Mouse (Mus musculus) hindbrain, embryonic 13.5 days (tissue): ENCODE measurements around the gene Ints11. TPM values are rescaled to one million over a fixed set of nuclear protein-coding genes. Genes with fewer than 3 reads are reported as not detected.

Experiments
- ATAC-seq: fragments of 200-750 bp; cut with Nextera tagmentation; 2 replicates; pipeline ENCODE4 v1.8.0; 2017; ENCODE audit warnings: moderate TSS enrichment; ENCODE audit not compliant: low FRiP score
- H3K27ac ChIP-seq: fragments of 300-500 bp; sonication (generic); 2 replicates; pipeline ENCODE4 v1.5.1; 2015; ENCODE audit warnings: inconsistent platforms, mild to moderate bottlenecking, moderate library complexity
- H3K27me3 ChIP-seq: fragments of 300-500 bp; sonication (generic); 2 replicates; pipeline ENCODE4 v1.6.1; 2015; ENCODE audit warnings: mild to moderate bottlenecking, inconsistent platforms
- H3K36me3 ChIP-seq: fragments of 300-500 bp; sonication (generic); 2 replicates; pipeline ENCODE4 v1.6.1; 2015; ENCODE audit warnings: mild to moderate bottlenecking, inconsistent platforms
- H3K4me1 ChIP-seq: fragments of 300-500 bp; sonication (generic); replicated peaks from 2 replicates; pipeline ENCODE4 v1.6.1; 2015; ENCODE audit warnings: inconsistent platforms
- H3K4me2 ChIP-seq: fragments of 300-500 bp; sonication (generic); 2 replicates; pipeline ENCODE4 v1.6.1; 2015; ENCODE audit warnings: inconsistent platforms, mild to moderate bottlenecking, moderate library complexity
- H3K4me3 ChIP-seq: fragments of 300-500 bp; sonication (generic); 2 replicates; pipeline ENCODE4 v1.5.1; 2015; ENCODE audit warnings: mild to moderate bottlenecking, inconsistent platforms
- H3K9ac ChIP-seq: fragments of 300-500 bp; sonication (generic); 2 replicates; pipeline ENCODE4 v1.6.1; 2015; ENCODE audit warnings: mild to moderate bottlenecking, inconsistent platforms
- H3K9me3 ChIP-seq: fragments of 300-500 bp; sonication (generic); 2 replicates; pipeline ENCODE4 v1.6.1; 2016; ENCODE audit warnings: inconsistent platforms
- WGBS: fragments of 180-500 bp; shearing (Covaris S2); methylation state at CpG from one replicate; pipeline ENCODE4 v1.1.7; 2015; 5-methylcytosine and 5-hydroxymethylcytosine counted together
- polyA plus RNA-seq: library from polyadenylated mRNA; unstranded; fragments of >200 nt; fragmentation: Nextera tagmentation; extraction: Ambion mirVana; gene quantifications from 2 replicates; pipeline ENCODE4 v1.2.1, GENCODE M21; 2015

The Ints11 gene
- polyA plus RNA-seq, 1 experiment from 2014 or later = 74.8 TPM

DNA sequence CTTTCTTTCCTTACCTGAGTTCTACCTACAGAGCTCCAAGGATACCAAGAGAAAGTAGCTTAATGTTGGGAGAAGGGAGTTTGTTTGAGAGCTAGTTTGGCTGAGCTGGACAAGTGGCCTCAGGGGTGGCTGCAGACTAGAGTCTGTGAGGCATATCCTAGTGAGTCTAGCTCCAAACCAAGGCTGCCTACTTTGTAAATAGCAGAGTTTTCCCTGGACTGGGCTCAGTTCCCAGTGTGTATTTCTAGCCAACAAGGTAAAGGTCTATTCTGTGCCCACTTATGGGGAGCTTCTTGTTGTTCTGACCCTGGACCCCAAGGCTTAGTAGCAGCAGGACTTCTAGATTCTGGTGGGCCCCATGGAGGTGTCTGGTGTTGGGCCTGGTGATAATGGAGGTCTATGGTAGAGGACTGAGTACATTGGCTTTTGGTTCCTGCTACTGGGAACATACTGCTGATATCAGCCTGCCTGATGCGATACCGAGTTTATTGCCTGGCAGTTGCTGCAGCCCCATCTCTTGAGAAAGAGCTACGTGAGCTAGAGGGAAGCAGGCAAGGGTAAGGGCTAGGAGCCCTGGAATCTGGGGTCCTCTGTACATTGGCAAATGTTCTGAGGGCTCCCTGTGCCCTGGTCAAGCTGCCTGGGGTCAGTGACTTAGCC, 19.4 kb upstream of the Ints11 start:
- ATAC-seq = no peak
- 96% methylated on average over 3 of the region's 3 CpGs for WGBS
- Histone ChIP-seq H3K9me3 (no peaks in the 10 kb centered on the region), H3K4me3 (no peak overlapping the region), H3K27me3 (no peaks in the 10 kb centered on the region), H3K9ac (no peak overlapping the region; the same call in 1 of the 2 replicates), H3K4me2 (peak overlapping the region; percentile 97), H3K36me3 (peaks cover 20% of the 10 kb centered on the region), H3K27ac (no peak overlapping the region), H3K4me1 (peaks cover 60% of the 10 kb centered on the region)

DNA sequence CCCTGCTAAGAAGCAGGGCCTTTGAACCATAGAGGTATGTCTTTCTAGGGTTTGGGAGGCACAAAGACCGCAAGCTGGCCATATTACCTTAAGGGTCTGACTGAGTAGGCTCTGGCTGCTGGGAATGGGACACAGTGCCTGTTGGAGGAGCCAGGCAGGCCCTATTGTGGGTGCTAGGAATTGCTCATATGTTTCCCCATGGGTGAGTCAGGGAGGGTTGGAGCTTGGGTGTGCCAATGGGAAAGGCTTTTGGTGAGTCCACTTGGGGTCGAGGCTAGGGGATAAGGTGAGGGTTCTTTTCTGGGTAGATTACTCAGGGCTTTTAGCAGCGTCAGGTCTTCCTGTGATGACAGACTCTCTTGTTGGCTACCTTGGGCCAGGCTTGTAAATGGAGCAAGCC, 18.0 kb upstream of the Ints11 start:
- Histone ChIP-seq H3K36me3 (peaks cover 35% of the 10 kb centered on the region), H3K9ac (no peak overlapping the region), H3K4me2 (no peak overlapping the region), H3K27me3 (no peaks in the 10 kb centered on the region), H3K4me3 (no peak overlapping the region), H3K4me1 (peaks cover 55% of the 10 kb centered on the region), H3K9me3 (no peaks in the 10 kb centered on the region), H3K27ac (no peak overlapping the region)
- 95% methylated on average over 3 of the region's 3 CpGs for WGBS
- no peak for ATAC-seq

DNA sequence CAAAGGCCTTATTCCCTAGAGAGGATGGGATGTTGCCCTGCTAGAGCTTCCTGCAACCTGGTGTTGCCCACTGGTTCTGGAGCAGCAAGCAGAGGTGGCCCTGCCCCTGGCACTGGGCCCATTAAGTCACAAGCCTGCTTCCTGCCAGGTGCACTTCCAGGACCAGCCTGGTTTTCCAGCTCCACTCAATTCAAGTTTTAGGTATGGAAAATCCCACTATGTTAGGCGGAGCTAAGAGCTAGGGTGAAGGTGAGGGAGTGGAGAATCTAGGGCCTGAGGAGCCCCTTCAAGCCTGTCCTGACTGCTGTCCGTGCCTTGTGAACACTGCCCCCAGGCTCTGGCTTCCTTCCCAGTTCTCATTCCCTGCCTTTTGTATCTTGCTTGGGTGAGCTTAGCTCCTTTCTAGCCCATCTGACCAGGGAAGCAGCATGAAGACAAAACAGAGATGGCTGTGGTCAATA, 17.4 kb upstream of the Ints11 start:
- Histone ChIP-seq H3K9me3 (no peaks in the 10 kb centered on the region), H3K36me3 (peaks cover 41% of the 10 kb centered on the region), H3K27me3 (no peaks in the 10 kb centered on the region), H3K4me2 (no peak overlapping the region), H3K9ac (0 out of 2 replicates have a peak overlapping the region, but pooled peaks have one; percentile 35), H3K4me3 (no peak overlapping the region), H3K27ac (no peak overlapping the region), H3K4me1 (peaks cover 49% of the 10 kb centered on the region)
- WGBS = 87% methylated on average over 2 of the region's 2 CpGs
- no peak for ATAC-seq

DNA sequence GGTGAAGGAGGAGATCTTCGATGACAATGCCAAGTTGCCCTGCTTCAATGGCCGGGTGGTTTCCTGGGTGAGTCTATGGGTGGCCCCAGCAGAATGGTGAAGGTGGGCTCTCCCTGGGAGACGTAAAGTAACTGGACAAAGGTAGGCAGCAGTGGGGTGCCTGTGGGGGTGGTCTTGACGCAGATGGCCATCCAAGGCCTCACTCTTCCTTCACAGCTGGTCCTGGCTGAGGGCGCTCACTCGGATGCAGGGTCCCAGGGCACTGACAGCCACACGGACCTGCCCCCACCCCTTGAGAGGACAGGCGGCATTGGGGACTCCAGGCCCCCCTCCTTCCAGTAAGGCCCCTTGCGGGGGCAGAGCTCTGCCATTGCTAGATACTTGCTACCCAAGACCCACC, 15.9 kb upstream of the Ints11 start:
- H3K4me2 ChIP-seq = no peak overlapping the region
- ATAC-seq = no peak
- no peak overlapping the region for H3K27ac ChIP-seq
- 93% methylated on average over 9 of the region's 9 CpGs for WGBS
- H3K4me3 ChIP-seq = no peak overlapping the region
- H3K9ac ChIP-seq = no peak overlapping the region
- H3K9me3 ChIP-seq = no peaks in the 10 kb centered on the region
- peaks cover 42% of the 10 kb centered on the region for H3K4me1 ChIP-seq
- peaks cover 55% of the 10 kb centered on the region for H3K36me3 ChIP-seq
- no peaks in the 10 kb centered on the region for H3K27me3 ChIP-seq

DNA sequence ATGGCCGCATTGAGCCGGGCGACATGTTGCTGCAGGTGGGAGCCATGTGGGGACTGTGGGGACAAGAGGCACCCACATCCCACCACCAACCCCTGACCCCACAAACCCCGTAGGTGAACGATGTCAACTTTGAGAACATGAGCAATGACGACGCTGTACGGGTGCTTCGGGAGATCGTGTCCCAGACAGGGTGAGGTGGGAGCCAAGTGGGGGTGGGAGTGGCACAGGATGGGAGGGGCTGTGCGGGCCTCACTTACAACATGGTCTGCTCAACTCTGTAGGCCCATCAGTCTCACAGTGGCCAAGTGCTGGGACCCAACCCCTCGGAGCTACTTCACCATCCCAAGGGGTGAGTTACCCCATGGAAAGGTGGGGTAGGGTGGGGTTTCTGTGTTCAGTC, 14.4 kb upstream of the Ints11 start:
- H3K27me3 ChIP-seq = no peaks in the 10 kb centered on the region
- H3K4me2 ChIP-seq = no peak overlapping the region
- no peak for ATAC-seq
- H3K36me3 ChIP-seq = peaks cover 71% of the 10 kb centered on the region
- H3K4me3 ChIP-seq = no peak overlapping the region
- 97% methylated on average over 12 of the region's 12 CpGs for WGBS
- no peaks in the 10 kb centered on the region for H3K9me3 ChIP-seq
- H3K9ac ChIP-seq = no peak overlapping the region
- H3K27ac ChIP-seq = no peak overlapping the region
- H3K4me1 ChIP-seq = peaks cover 26% of the 10 kb centered on the region

DNA sequence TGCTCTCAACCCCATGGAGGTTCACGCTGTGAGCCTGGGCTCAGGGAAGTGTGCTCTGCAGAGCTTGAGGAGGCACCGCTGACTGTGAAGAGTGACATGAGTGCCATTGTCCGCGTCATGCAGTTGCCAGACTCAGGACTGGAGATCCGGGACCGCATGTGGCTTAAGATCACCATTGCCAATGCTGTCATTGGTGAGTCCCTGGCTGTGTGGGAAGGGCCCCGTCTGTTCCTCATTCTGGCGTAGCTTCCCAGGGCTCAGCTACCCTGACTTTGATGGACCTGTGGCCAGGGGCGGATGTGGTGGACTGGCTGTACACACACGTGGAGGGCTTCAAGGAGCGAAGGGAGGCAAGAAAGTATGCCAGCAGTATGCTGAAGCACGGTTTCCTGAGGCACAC, 13.3 kb upstream of the Ints11 start:
- WGBS = 94% methylated on average over 12 of the region's 12 CpGs

DNA sequence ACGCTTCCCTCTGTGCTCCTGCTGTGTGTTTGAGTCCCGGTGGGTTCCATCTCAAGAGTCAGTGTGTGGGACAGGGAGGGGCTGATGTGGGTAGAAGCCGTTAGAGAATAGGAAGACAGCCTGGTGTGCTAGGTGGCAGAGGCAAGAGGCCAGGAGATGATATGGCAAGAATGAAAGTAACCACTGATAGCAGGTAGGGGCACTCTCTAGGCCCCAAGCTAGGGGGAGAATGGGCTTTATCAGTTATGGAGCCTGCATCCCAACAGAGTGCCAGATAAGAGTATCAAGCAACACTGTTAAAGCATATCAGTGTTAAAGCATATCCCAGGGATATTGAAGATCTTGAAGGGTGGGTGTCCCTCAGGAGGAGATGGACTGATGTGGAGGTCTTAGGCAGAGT, 12.5 kb upstream of the Ints11 start:
- no peaks in the 10 kb centered on the region for H3K9me3 ChIP-seq
- H3K4me1 ChIP-seq = peaks cover 8% of the 10 kb centered on the region
- H3K4me2 ChIP-seq = no peak overlapping the region
- no peaks in the 10 kb centered on the region for H3K27me3 ChIP-seq
- ATAC-seq = no peak
- H3K4me3 ChIP-seq = no peak overlapping the region
- peaks cover 90% of the 10 kb centered on the region for H3K36me3 ChIP-seq
- no peak overlapping the region for H3K27ac ChIP-seq
- WGBS = 82% methylated on average over 3 of the region's 3 CpGs
- no peak overlapping the region for H3K9ac ChIP-seq

More for the DNA sequence above, 13.3 kb upstream of the Ints11 start:
- Histone ChIP-seq H3K36me3 (peaks cover 82% of the 10 kb centered on the region), H3K4me3 (no peak overlapping the region), H3K27me3 (no peaks in the 10 kb centered on the region), H3K9ac (no peak overlapping the region), H3K27ac (no peak overlapping the region), H3K4me2 (no peak overlapping the region), H3K9me3 (no peaks in the 10 kb centered on the region), H3K4me1 (peaks cover 15% of the 10 kb centered on the region)
- no peak for ATAC-seq

DNA sequence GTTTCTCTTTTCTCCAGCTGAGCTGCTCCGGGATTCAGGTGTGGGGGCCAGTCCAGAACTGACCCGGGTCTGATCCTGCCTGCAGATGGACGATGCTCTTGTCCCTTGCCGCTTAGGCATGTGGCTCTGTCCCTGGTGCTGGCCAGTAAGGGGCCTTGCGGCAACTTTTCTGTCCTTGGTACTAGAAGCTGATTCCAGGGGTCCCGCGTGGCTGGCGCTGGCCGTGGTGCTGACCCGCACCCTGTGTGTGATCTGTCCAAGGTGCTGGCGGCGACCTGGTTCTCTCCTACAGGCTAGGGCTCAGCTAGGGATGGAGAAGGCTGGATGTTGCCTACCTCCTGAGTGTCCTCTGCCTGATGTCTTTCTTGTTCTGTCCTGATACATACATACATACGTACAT, 10.0 kb upstream of the Ints11 start:
- WGBS = 36% methylated on average over 13 of the region's 13 CpGs
- Histone ChIP-seq H3K27me3 (no peaks in the 10 kb centered on the region), H3K27ac (no peak overlapping the region), H3K4me1 (no peaks in the 10 kb centered on the region), H3K9ac (no peak overlapping the region), H3K4me3 (no peak overlapping the region), H3K9me3 (no peaks in the 10 kb centered on the region), H3K36me3 (peaks cover 84% of the 10 kb centered on the region), H3K4me2 (no peak overlapping the region)
- no peak for ATAC-seq

DNA sequence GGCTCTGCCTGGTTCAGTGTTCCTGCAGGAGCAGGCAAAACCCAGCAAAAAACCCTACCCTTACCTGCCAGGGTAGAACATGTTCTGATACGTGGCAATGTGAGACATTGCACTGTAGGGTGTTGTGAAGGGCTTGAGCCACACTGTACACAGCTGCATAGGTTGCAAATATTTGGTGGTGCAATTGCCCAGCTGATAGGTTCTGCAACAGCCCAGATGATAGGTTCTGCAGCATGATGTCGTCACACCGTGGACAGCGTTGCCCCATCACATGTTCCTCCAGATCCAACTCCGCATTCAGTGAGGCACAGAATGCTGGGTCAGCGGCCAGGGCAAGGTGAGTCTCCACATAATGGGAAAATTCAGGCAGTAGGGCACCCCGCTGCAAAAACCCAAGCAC, 7.6 kb upstream of the Ints11 start:
- WGBS = 91% methylated on average over 7 of the region's 7 CpGs
- Histone ChIP-seq H3K4me1 (no peaks in the 10 kb centered on the region), H3K9ac (no peak overlapping the region), H3K9me3 (no peaks in the 10 kb centered on the region), H3K27ac (no peak overlapping the region), H3K4me2 (no peak overlapping the region), H3K36me3 (peaks cover 79% of the 10 kb centered on the region), H3K27me3 (no peaks in the 10 kb centered on the region), H3K4me3 (no peak overlapping the region)
- no peak for ATAC-seq

DNA sequence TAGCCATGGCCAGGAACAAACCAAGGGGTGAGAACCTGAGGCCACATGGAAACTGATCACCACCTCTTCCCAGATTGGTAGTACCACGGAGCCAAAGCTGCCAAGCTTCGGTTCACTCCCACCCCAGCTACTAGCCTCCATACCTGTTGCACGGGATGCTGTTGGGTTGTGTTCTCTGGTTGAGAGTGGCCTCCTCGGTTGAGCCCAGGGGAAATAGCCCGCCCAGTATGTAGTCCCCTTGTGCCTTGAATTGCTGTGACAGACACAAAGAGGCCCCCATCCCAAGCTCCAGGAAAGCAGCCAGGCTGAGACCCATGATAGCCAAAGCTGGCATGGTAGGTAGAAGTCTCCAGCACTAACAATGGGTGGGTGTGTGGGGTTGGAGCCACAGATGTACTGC, 6.3 kb upstream of the Ints11 start, which contains the start of gene Tas1r3:
Gene Tas1r3, minus strand, starts transcription at position 362 of the 400 bp plus-strand sequence.
- 81% methylated on average over 5 of the region's 5 CpGs for WGBS
- no peak within 1 kb of the TSS for H3K9ac ChIP-seq
- no peaks in the 10 kb centered on the region for H3K9me3 ChIP-seq
- H3K36me3 ChIP-seq = peaks cover 72% of the 10 kb centered on the region
- H3K27ac ChIP-seq = no peak within 1 kb of the TSS
- ATAC-seq = no peak
- H3K4me1 ChIP-seq = 0 out of 2 replicates have a peak, but pooled peaks cover under 1% of the 10 kb centered on the region
- no peak within 1 kb of the TSS for H3K4me3 ChIP-seq
- H3K4me2 ChIP-seq = no peak within 1 kb of the TSS
- no peaks in the 10 kb centered on the region for H3K27me3 ChIP-seq

DNA sequence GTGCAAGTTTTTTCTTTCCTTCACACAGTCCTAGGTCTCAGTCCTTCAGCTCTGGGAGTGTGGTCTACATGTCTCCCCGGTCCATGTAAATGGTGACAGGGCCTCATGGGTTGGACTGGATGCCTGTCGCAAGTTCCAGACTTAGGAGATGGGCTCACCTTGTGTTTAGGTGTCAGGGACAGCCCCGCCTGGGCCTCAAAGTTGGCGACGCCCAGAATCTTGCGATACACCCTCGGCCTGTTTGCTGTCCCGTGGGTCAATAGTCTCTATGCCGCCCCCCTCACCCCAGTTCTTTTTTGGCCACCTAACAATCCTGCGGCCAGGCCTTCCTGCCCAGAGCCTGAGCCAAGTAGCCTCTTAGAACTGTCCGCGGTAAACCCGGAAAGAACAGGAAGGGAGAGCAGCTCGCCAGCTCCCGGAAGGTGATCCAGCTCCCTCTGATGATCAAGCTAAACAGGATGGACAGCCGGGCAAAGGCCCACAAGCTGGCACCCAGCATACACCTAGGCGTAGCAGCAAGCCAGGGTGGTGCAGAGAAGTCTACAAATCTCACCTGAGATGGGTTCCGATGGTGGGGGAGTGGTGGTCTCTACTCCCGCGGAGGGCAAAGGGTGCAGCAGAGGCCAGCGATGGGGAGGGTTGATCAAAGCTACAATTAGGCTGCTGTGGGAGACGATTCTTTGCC, 590 bp upstream of the Ints11 start:
- peak; percentile 75 for ATAC-seq
- WGBS = 13% methylated on average over 22 of the region's 22 CpGs
- H3K27ac ChIP-seq = peak overlapping the region; percentile 49; the same call in 1 of the 2 replicates
- H3K9ac ChIP-seq = peak overlapping the region; percentile 87
- peaks cover 48% of the 10 kb centered on the region for H3K36me3 ChIP-seq
- H3K4me3 ChIP-seq = peak overlapping the region; percentile 77
- peaks cover 31% of the 10 kb centered on the region for H3K4me1 ChIP-seq
- H3K27me3 ChIP-seq = no peaks in the 10 kb centered on the region
- no peaks in the 10 kb centered on the region for H3K9me3 ChIP-seq
- peak overlapping the region; percentile 93 for H3K4me2 ChIP-seq

DNA sequence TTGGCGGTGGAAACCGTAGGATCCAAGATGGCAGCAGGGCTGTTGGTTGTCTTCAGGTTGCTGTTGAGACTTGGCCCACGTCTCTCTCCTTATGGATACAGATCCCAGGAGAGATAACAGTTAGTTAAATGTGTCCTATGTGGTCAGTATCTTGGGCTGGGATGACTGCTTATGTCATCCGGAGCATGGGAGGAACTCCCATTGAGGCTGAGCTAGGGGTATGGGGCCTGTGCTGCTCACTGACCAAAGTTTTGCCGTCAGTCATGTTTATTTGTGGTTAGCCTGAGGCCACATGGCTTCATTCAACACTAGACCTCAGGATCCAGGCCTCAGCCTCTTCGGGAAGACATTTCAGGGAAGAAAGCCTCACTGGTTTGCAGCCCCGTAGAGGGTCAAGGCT, 2.1 kb downstream of the Ints11 start:
- WGBS = 96% methylated on average over 7 of the region's 7 CpGs
- ATAC-seq = no peak
- no peak overlapping the region for H3K9ac ChIP-seq
- H3K4me2 ChIP-seq = no peak overlapping the region
- no peaks in the 10 kb centered on the region for H3K27me3 ChIP-seq
- no peaks in the 10 kb centered on the region for H3K9me3 ChIP-seq
- no peak overlapping the region for H3K27ac ChIP-seq
- H3K36me3 ChIP-seq = peaks cover 53% of the 10 kb centered on the region
- no peak overlapping the region for H3K4me3 ChIP-seq
- peaks cover 31% of the 10 kb centered on the region for H3K4me1 ChIP-seq

DNA sequence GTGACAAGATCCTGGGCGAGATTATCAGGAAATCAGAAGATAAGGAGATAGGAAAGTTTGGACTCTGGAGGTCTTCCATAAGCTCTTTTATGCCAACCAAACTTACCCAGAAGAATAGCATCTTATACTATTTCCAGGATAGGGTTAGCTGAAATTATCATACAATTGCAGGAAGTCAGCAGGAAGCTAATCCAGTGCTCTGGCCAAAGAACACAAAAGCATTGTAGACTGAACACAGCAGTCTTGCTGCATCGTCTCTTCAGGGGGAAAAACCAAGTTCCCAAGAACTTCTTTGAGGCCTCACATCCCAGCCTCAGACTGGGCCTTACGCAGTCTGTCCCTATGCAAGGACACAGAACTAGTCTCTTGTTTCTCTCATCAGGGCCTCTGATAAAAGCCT, 14.2 kb downstream of the Ints11 start:
- Histone ChIP-seq H3K4me2 (no peak overlapping the region), H3K9me3 (no peaks in the 10 kb centered on the region), H3K4me3 (no peak overlapping the region), H3K36me3 (peaks cover 61% of the 10 kb centered on the region), H3K4me1 (no peaks in the 10 kb centered on the region), H3K27ac (no peak overlapping the region), H3K27me3 (no peaks in the 10 kb centered on the region), H3K9ac (no peak overlapping the region)
- WGBS = 89% methylated on average over 3 of the region's 3 CpGs
- ATAC-seq = no peak
